Mouse (Mus musculus) erythroblast, embryonic 14.5 days (primary cell): ENCODE data around the gene Spty2d1. TPM values are rescaled to one million over a fixed set of nuclear protein-coding genes. Genes with fewer than 3 reads are reported as not detected.

Source experiments
- H3K27me3 ChIP-seq: 2 replicates; pipeline ENCODE4 v1.6.1; 2012; ENCODE audit warnings: inconsistent platforms; ENCODE audit not compliant: control insufficient read depth
- H3K36me3 ChIP-seq: 2 replicates; pipeline ENCODE4 v1.6.1; 2012; ENCODE audit warnings: mild to moderate bottlenecking, inconsistent platforms; ENCODE audit not compliant: control insufficient read depth
- H3K4me1 ChIP-seq: 2 replicates; pipeline ENCODE4 v1.6.1; 2012; ENCODE audit warnings: inconsistent platforms; ENCODE audit not compliant: control insufficient read depth
- H3K4me3 ChIP-seq: replicated peaks from 2 replicates; pipeline ENCODE3; 2012; ENCODE audit warnings: moderate library complexity, mild to moderate bottlenecking, inconsistent platforms
- H3K9me3 ChIP-seq: 2 replicates; pipeline ENCODE4 v1.6.1; 2012; ENCODE audit warnings: low read length, inconsistent platforms, mixed read lengths; ENCODE audit not compliant: control insufficient read depth
- GATA1 ChIP-seq: IDR thresholded peaks from 2 replicates; pipeline ENCODE4 v1.6.1; 2012; ENCODE audit warnings: low read length, inconsistent platforms, mixed read lengths
- TAL1 ChIP-seq: IDR thresholded peaks from 3 replicates; pipeline ENCODE4 v1.6.1; 2012; ENCODE audit warnings: low read length, inconsistent platforms, mixed read lengths
- polyA plus RNA-seq: library from polyadenylated mRNA; stranded (reverse); fragments of >175 nt; gene quantifications from 2 replicates; pipeline ENCODE4 v1.2.3, GENCODE M21; 2012

The Spty2d1 gene
- polyA plus RNA-seq, 1 experiment = 0.60 TPM

- no peaks in the 10 kb centered on the region for H3K36me3 ChIP-seq
- peaks cover 5% of the 10 kb centered on the region for H3K4me1 ChIP-seq
- peaks cover 5% of the 10 kb centered on the region for H3K27me3 ChIP-seq
- H3K4me3 ChIP-seq = no peak overlapping the region
- no peaks in the 10 kb centered on the region for H3K9me3 ChIP-seq
- no peak for TF ChIP-seq TAL1
Measured at GRCm38 (mm10) chr7:47025429-47025828, 17.2 kb upstream of the Spty2d1 start.

GRCm38 (mm10) chr7:47024454-47024853, 16.2 kb upstream of the Spty2d1 start:
- Histone ChIP-seq H3K36me3 (no peaks in the 10 kb centered on the region), H3K4me1 (peaks cover 5% of the 10 kb centered on the region), H3K9me3 (no peaks in the 10 kb centered on the region), H3K27me3 (peaks cover 5% of the 10 kb centered on the region), H3K4me3 (no peak overlapping the region)
- no peak for TF ChIP-seq GATA1
- no peak for TF ChIP-seq TAL1

GRCm38 (mm10) chr7:47023530-47023929, 15.3 kb upstream of the Spty2d1 start:
- TF ChIP-seq TAL1 (no peak), GATA1 (no peak)
- no peaks in the 10 kb centered on the region for H3K9me3 ChIP-seq
- no peak overlapping the region for H3K4me3 ChIP-seq
- peaks cover 5% of the 10 kb centered on the region for H3K4me1 ChIP-seq
- no peaks in the 10 kb centered on the region for H3K36me3 ChIP-seq
- peaks cover 5% of the 10 kb centered on the region for H3K27me3 ChIP-seq

- Histone ChIP-seq H3K27me3 (peaks cover 5% of the 10 kb centered on the region), H3K36me3 (no peaks in the 10 kb centered on the region), H3K9me3 (no peaks in the 10 kb centered on the region), H3K4me3 (no peak overlapping the region), H3K4me1 (peaks cover 5% of the 10 kb centered on the region)
- TF ChIP-seq TAL1 (no peak), GATA1 (no peak)
Measured at GRCm38 (mm10) chr7:47022482-47022881, 14.3 kb upstream of the Spty2d1 start.

GRCm38 (mm10) chr7:47020956-47021355, 12.7 kb upstream of the Spty2d1 start:
- Histone ChIP-seq H3K27me3 (peaks cover 5% of the 10 kb centered on the region), H3K9me3 (no peaks in the 10 kb centered on the region), H3K36me3 (no peaks in the 10 kb centered on the region), H3K4me3 (no peak overlapping the region), H3K4me1 (peaks cover 11% of the 10 kb centered on the region)
- TF ChIP-seq TAL1 (no peak), GATA1 (no peak)

GRCm38 (mm10) chr7:47019641-47020040, 11.4 kb upstream of the Spty2d1 start:
- Histone ChIP-seq H3K9me3 (no peaks in the 10 kb centered on the region), H3K27me3 (peaks cover 5% of the 10 kb centered on the region)
- TF ChIP-seq GATA1 (no peak), TAL1 (no peak)

GRCm38 (mm10) chr7:47017146-47017545, 8.9 kb upstream of the Spty2d1 start:
- Histone ChIP-seq H3K4me1 (peaks cover 47% of the 10 kb centered on the region), H3K27me3 (peaks cover 2% of the 10 kb centered on the region; the same call in 1 of the 2 replicates), H3K36me3 (no peaks in the 10 kb centered on the region), H3K9me3 (no peaks in the 10 kb centered on the region), H3K4me3 (no peak overlapping the region)
- TF ChIP-seq TAL1 (no peak), GATA1 (no peak)

More at GRCm38 (mm10) chr7:47019641-47020040, 11.4 kb upstream of the Spty2d1 start:
- Histone ChIP-seq H3K4me1 (peaks cover 23% of the 10 kb centered on the region), H3K36me3 (no peaks in the 10 kb centered on the region), H3K4me3 (no peak overlapping the region)

GRCm38 (mm10) chr7:47016602-47017001, 8.4 kb upstream of the Spty2d1 start:
- Histone ChIP-seq H3K27me3 (peaks cover 2% of the 10 kb centered on the region; the same call in 1 of the 2 replicates), H3K36me3 (no peaks in the 10 kb centered on the region), H3K4me3 (no peak overlapping the region), H3K9me3 (no peaks in the 10 kb centered on the region), H3K4me1 (peaks cover 47% of the 10 kb centered on the region)
- TF ChIP-seq GATA1 = no peak
- TF ChIP-seq TAL1 = no peak

GRCm38 (mm10) chr7:47015390-47016065, 7.3 kb upstream of the Spty2d1 start:
- Histone ChIP-seq H3K27me3 (no peaks in the 10 kb centered on the region; the same call in 1 of the 2 replicates), H3K4me1 (peaks cover 45% of the 10 kb centered on the region), H3K4me3 (peak overlapping the region; percentile 45), H3K9me3 (no peaks in the 10 kb centered on the region), H3K36me3 (no peaks in the 10 kb centered on the region)
- peak; percentile 53 for TF ChIP-seq TAL1
- TF ChIP-seq GATA1 = peak; percentile 47
